Mouse (Mus musculus) hindbrain, embryonic 12.5 days (tissue): ENCODE measurements at regions not wholly inside any gene's neighbourhood (a gene's known extent, or its start where the extent isn't known, plus 50 kb on each side); places are given as distances from the start of the nearest gene placed in this dataset.

Source experiments
- ATAC-seq: fragments of 200-750 bp; cut with Nextera tagmentation; 2 replicates; pipeline ENCODE4 v1.8.0; 2017; ENCODE audit warnings: moderate TSS enrichment; ENCODE audit not compliant: low FRiP score
- H3K27ac ChIP-seq: fragments of 300-500 bp; sonication (generic); 2 replicates; pipeline ENCODE4 v1.5.1; 2016; ENCODE audit warnings: mild to moderate bottlenecking
- H3K27me3 ChIP-seq: fragments of 300-500 bp; sonication (generic); 2 replicates; pipeline ENCODE4 v1.6.1; 2016; ENCODE audit warnings: mild to moderate bottlenecking
- H3K36me3 ChIP-seq: fragments of 300-500 bp; sonication (generic); 2 replicates; pipeline ENCODE4 v1.6.1; 2016; ENCODE audit warnings: mild to moderate bottlenecking
- H3K4me1 ChIP-seq: fragments of 300-500 bp; sonication (generic); 2 replicates; pipeline ENCODE4 v1.6.1; 2016
- H3K4me2 ChIP-seq: fragments of 300-500 bp; sonication (generic); replicated peaks from 2 replicates; pipeline ENCODE4 v1.6.1; 2016; ENCODE audit warnings: mild to moderate bottlenecking
- H3K4me3 ChIP-seq: fragments of 300-500 bp; sonication (generic); 2 replicates; pipeline ENCODE4 v1.5.1; 2016; ENCODE audit warnings: mild to moderate bottlenecking
- H3K9ac ChIP-seq: fragments of 300-500 bp; sonication (generic); 2 replicates; pipeline ENCODE4 v1.6.1; 2016; ENCODE audit warnings: mild to moderate bottlenecking, moderate library complexity
- H3K9me3 ChIP-seq: fragments of 300-500 bp; sonication (generic); replicated peaks from 2 replicates; pipeline ENCODE4 v1.6.1; 2016; ENCODE audit warnings: mild to moderate bottlenecking
- WGBS: fragments of 180-500 bp; shearing (Covaris S2); methylation state at CpG from one replicate; pipeline ENCODE4 v1.1.7; 2016; 5-methylcytosine and 5-hydroxymethylcytosine counted together

DNA sequence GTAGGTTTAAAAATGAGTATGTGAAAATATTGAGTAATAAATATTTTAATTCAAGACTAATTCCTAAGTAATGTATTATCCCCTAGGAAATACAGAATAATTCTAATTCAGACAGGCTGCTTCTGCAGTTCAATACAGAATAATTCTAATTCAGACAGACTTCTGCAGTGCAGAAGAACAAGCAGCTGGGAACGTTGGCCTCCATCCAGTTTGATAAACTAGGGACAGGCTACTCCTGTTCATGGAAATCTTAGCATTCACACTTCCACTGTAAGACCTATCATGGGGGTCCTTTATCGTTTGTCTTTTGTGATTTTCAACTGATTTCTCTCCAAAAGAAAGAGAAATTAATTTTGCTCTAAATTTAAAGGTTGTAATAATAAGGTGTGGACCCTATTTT lies 319.2 kb downstream of the Kctd12 start:
- no peak overlapping the region for H3K4me3 ChIP-seq
- H3K27ac ChIP-seq = no peak overlapping the region
- no peaks in the 10 kb centered on the region for H3K4me1 ChIP-seq
- no peaks in the 10 kb centered on the region for H3K36me3 ChIP-seq
- H3K9me3 ChIP-seq = no peaks in the 10 kb centered on the region
- 72% methylated on average over 2 of the region's 2 CpGs for WGBS
- H3K27me3 ChIP-seq = no peaks in the 10 kb centered on the region
- H3K4me2 ChIP-seq = no peak overlapping the region
- no peak overlapping the region for H3K9ac ChIP-seq
- no peak for ATAC-seq

DNA sequence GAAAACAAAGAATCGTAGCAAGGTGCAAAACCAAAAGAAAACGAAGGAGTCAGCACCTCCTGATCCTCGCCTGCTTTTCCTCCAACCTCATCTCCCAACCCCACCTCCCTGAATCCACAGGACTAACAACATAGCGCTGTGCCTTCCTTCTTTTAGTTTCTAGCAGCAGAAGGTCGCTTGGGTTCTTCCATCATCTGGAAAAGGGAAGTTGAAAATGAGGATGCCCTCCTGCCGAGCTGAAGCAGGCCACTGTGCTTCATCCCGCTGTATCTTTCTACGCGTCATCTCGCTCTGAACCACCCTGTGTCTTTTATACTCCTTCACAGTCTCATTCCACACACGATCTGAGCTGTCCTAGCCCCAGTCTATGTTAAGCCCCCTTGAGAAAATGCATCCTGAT lies 322.1 kb downstream of the Kctd12 start:
- H3K27ac ChIP-seq = no peak overlapping the region
- ATAC-seq = no peak
- no peaks in the 10 kb centered on the region for H3K4me1 ChIP-seq
- no peaks in the 10 kb centered on the region for H3K27me3 ChIP-seq
- no peak overlapping the region for H3K4me2 ChIP-seq
- H3K36me3 ChIP-seq = no peaks in the 10 kb centered on the region
- H3K4me3 ChIP-seq = no peak overlapping the region
- H3K9me3 ChIP-seq = no peaks in the 10 kb centered on the region
- 80% methylated on average over 11 of the region's 11 CpGs for WGBS
- H3K9ac ChIP-seq = no peak overlapping the region

DNA sequence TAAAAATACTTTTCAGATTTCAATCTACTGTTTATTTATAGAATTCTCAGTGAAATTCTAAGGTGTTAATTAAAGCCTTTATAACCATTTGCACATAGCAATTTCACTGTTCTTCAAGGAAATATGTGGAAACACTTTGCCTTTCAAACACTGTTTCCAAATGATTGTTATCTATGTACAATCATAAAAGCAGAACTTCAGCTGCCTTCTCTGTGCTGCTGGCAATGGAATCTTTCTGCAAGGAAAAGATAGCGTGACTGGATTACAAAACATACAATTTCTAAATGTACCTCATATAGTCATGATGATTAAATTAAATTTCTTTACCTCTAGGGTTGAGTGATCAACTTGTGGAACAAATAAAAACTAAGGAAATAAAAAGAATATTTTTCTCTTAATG lies 326.2 kb downstream of the Kctd12 start:
- ATAC-seq = no peak
- Histone ChIP-seq H3K36me3 (no peaks in the 10 kb centered on the region), H3K4me1 (no peaks in the 10 kb centered on the region), H3K4me2 (no peak overlapping the region), H3K27ac (no peak overlapping the region), H3K27me3 (no peaks in the 10 kb centered on the region), H3K9ac (no peak overlapping the region), H3K9me3 (no peaks in the 10 kb centered on the region), H3K4me3 (no peak overlapping the region)
- 86% methylated on average over 1 of the region's 1 CpGs for WGBS

DNA sequence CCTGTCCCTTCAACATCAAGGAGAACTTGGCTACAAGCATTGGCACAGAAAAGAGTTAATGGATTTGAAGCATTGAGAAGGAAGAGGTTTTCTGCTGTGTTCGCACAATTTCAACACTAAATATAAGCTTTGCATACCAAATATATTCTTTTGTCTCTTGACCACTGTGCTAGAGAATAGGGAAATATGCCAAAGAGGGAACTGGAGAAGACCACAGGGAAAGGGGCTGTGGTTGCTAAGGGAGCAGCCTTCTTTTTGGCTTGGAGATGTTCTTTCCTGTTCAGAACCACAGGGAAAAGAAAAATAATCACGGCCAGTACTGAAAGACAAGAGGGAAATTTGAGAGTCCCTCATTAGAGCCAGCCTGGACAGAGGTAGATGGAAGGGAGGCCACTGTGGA lies 352.8 kb downstream of the Kctd12 start:
- no peak for ATAC-seq
- Histone ChIP-seq H3K4me1 (no peaks in the 10 kb centered on the region), H3K4me2 (no peak overlapping the region), H3K27me3 (no peaks in the 10 kb centered on the region), H3K9me3 (no peaks in the 10 kb centered on the region), H3K4me3 (no peak overlapping the region), H3K36me3 (no peaks in the 10 kb centered on the region), H3K27ac (no peak overlapping the region), H3K9ac (no peak overlapping the region)
- WGBS = 68% methylated on average over 2 of the region's 2 CpGs

DNA sequence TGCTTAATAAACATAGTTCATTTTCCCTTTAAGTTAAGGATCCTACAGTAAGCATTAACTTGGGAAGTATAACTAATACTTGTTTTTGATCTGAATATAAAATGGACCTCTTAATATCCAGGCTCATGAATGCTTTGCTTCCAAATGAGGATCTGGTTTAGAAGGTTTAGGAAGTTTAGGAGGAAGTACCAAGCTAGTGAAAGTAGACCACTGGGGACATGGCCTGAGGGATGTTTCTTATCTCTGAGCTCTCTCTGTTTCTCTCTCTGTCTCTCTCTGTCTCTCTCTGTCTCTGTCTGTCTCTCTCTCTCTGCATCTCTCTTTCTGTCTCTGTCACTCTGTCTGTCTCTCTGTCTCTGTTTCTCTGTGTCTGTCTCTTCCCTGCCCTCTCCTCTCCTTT lies 360.9 kb downstream of the Kctd12 start:
- Histone ChIP-seq H3K27me3 (no peaks in the 10 kb centered on the region), H3K4me1 (no peaks in the 10 kb centered on the region), H3K27ac (no peak overlapping the region), H3K9ac (no peak overlapping the region), H3K4me3 (no peak overlapping the region), H3K4me2 (no peak overlapping the region), H3K9me3 (no peaks in the 10 kb centered on the region), H3K36me3 (no peaks in the 10 kb centered on the region)
- no peak for ATAC-seq

DNA sequence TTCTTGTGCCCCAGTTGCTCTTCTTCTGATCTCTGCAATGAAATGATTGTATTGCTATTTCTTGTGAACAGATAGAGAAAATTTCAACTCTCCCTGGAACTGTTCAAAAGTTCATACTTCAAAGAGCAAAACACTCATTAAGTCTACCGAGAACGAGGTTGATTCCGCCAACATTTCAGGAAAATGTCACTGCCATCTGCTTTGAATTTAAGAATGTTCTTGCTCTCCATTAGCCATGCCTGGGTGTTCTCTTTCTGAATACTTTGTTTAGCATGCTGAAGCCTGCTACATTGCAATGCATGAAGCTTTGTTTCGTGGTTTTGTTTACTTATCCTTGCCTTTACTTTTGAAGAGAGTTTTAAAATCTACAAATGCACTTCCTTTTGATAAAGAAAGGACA lies 363.4 kb downstream of the Kctd12 start:
- no peak overlapping the region for H3K27ac ChIP-seq
- no peak overlapping the region for H3K9ac ChIP-seq
- no peaks in the 10 kb centered on the region for H3K9me3 ChIP-seq
- H3K36me3 ChIP-seq = no peaks in the 10 kb centered on the region
- 67% methylated on average over 4 of the region's 4 CpGs for WGBS
- no peak overlapping the region for H3K4me3 ChIP-seq
- H3K4me1 ChIP-seq = no peaks in the 10 kb centered on the region
- H3K27me3 ChIP-seq = no peaks in the 10 kb centered on the region
- ATAC-seq = no peak
- no peak overlapping the region for H3K4me2 ChIP-seq

DNA sequence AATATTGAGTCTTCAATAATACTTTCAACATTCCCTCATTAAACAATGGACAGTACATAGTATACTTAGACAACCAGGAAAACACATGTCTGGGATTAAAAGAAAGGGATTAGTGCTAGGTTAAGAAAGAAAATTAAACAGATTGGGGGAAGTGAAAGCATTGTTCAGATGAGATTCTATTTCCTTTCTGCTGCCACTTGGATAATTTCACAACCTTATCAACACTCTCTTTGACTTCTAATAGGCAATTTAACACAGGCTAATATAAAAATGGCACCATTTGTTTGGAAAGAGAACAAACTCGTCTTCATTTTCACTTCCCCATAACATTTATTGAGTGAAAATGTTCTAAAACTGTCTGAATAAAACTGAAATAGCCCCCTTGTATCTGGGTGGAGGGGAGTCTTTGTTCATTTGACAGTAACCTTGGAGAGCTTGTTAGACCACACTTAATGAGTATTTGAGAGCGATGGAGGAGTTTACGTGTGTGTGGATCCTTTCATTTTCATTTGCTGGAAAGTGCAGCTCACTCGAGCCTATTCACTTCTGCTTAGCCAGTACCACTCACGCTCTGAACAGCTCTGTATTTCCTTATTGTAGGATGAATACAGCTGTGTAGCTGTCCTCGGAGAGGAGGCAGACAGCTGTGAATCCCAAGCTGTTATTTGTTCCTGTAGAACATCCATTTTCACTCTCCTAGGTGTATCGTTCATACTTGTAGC lies 366.7 kb downstream of the Kctd12 start:
- no peak overlapping the region for H3K4me3 ChIP-seq
- H3K4me2 ChIP-seq = no peak overlapping the region
- H3K36me3 ChIP-seq = no peaks in the 10 kb centered on the region
- no peaks in the 10 kb centered on the region for H3K4me1 ChIP-seq
- no peak overlapping the region for H3K9ac ChIP-seq
- H3K27me3 ChIP-seq = no peaks in the 10 kb centered on the region
- no peaks in the 10 kb centered on the region for H3K9me3 ChIP-seq
- WGBS = 61% methylated on average over 7 of the region's 7 CpGs
- no peak for ATAC-seq
- no peak overlapping the region for H3K27ac ChIP-seq

DNA sequence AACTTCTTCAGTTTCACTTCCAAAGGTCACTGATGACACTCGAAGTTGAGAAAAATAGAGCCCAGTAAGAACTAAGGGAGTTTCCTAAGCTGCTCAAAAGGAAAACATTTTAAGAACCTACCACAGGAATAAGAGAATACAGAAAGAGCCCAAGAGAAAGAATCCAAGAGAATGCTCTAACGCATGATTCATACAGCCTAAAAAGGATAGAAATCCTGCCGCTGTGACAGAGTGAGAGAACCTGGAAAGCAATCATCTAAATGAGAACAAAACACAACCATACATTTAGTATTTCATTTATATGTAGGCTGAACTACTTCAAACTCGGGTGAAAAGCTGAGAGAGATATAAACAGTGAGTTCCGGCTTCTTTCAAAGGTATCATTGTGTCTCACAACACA lies 376.4 kb downstream of the Kctd12 start:
- H3K4me3 ChIP-seq = no peak overlapping the region
- H3K4me1 ChIP-seq = no peaks in the 10 kb centered on the region
- WGBS = 83% methylated on average over 5 of the region's 5 CpGs
- no peak overlapping the region for H3K9ac ChIP-seq
- no peak overlapping the region for H3K4me2 ChIP-seq
- no peaks in the 10 kb centered on the region for H3K36me3 ChIP-seq
- no peak for ATAC-seq
- H3K27ac ChIP-seq = no peak overlapping the region
- no peaks in the 10 kb centered on the region for H3K27me3 ChIP-seq
- no peaks in the 10 kb centered on the region for H3K9me3 ChIP-seq

DNA sequence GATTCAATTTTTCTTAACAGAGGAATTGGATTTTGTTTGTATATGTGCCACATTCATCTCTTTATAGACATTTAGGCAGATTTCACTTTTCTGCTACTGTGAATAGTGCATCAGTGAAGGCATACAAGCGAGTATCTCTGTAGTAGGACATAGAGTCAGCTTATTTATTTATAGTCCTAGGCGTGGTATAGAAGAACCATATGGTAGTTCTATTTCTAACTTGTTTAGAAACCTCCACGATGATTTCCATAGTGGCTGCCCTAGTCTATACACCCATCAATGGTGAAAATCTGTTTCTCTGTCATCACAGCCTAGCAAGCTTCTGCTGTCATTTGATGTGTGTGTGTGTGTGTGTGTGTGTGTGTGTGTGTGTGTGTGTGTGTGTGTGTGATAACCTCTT lies 387.6 kb downstream of the Kctd12 start:
- 83% methylated on average over 3 of the region's 3 CpGs for WGBS
- H3K27ac ChIP-seq = no peak overlapping the region
- no peaks in the 10 kb centered on the region for H3K36me3 ChIP-seq
- ATAC-seq = no peak
- H3K4me2 ChIP-seq = no peak overlapping the region
- no peaks in the 10 kb centered on the region for H3K27me3 ChIP-seq
- H3K9me3 ChIP-seq = no peaks in the 10 kb centered on the region
- no peak overlapping the region for H3K4me3 ChIP-seq
- H3K4me1 ChIP-seq = no peaks in the 10 kb centered on the region
- H3K9ac ChIP-seq = no peak overlapping the region

DNA sequence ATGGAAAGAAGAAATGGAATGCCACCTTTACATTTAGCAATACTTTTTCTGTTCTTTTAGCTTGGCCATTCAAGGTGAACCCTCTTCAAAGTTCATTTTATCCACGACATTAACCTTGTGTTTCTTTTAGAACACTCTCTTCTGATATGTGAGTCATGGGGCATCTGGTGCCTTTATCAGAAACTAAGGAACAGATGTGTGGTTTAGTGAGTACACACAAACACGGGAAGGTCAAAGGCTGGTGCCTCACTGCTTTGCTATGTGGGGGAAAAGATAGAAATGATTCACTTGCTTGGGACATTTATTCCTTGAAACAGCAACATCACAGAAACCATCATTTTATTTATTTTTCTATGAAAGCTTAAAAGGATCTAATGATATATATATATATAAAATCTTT lies 428.7 kb downstream of the Kctd12 start:
- Histone ChIP-seq H3K36me3 (no peaks in the 10 kb centered on the region), H3K9me3 (no peaks in the 10 kb centered on the region), H3K9ac (no peak overlapping the region), H3K4me3 (no peak overlapping the region), H3K4me1 (no peaks in the 10 kb centered on the region), H3K27ac (no peak overlapping the region), H3K4me2 (no peak overlapping the region), H3K27me3 (no peaks in the 10 kb centered on the region)
- 61% methylated on average over 2 of the region's 2 CpGs for WGBS
- no peak for ATAC-seq

DNA sequence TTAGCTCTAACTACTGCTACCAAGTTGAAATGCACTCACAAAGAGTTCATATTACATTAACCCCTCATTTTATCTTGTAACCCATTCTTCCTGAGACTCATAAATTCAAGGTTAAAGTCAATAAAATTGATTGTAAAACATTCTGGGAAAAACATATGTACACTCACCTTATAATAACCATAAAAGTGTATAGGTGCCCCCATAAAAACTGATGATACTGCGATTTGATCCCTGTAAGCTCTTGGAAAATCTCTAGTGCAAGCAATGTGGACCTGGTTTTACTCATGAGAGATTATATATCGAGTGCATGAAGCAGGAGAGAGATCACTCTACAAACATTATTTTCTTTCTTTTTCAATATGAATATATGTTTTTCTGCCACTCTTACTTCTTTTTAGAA lies 429.8 kb downstream of the Kctd12 start:
- WGBS = 89% methylated on average over 2 of the region's 2 CpGs
- Histone ChIP-seq H3K27ac (no peak overlapping the region), H3K4me2 (no peak overlapping the region), H3K9me3 (no peaks in the 10 kb centered on the region), H3K27me3 (no peaks in the 10 kb centered on the region), H3K9ac (no peak overlapping the region), H3K4me3 (no peak overlapping the region), H3K36me3 (no peaks in the 10 kb centered on the region), H3K4me1 (no peaks in the 10 kb centered on the region)
- ATAC-seq = no peak

DNA sequence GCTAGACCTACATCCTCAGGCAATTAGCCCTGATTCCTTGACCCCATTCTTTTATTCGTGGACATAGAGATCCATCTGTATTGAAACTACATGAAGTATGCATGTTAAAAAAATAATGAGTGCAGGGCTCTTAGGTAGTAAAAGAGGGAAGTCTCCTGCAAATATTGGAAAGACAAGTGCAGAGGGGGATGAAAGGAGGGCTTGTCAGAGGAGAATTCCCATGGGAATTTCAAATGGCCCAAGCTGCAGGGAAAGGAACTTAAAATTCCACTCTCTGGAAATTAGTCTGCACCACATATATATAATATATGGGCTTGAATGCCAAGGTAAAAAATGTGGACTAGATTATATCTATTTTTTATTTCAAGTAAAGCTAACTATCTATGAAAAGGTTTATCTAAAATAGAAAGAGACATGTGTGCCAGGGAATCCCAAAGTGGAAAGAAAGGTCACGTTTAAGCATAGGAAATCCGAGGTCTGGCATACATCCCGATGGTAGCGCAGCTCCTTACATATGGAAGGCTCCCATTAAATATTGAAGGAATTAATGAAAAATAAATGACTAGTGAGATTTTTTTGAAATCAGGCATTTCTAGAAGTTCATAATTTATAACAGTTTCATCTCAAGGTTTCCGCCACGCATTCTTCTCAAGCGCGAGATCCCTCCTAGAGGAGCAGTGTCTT lies 457.4 kb downstream of the Kctd12 start:
- H3K36me3 ChIP-seq = no peaks in the 10 kb centered on the region
- H3K27ac ChIP-seq = no peak overlapping the region
- no peaks in the 10 kb centered on the region for H3K9me3 ChIP-seq
- H3K4me3 ChIP-seq = no peak overlapping the region
- no peak overlapping the region for H3K4me2 ChIP-seq
- H3K4me1 ChIP-seq = no peaks in the 10 kb centered on the region
- H3K9ac ChIP-seq = no peak overlapping the region
- ATAC-seq = no peak
- WGBS = 84% methylated on average over 9 of the region's 9 CpGs
- no peaks in the 10 kb centered on the region for H3K27me3 ChIP-seq

DNA sequence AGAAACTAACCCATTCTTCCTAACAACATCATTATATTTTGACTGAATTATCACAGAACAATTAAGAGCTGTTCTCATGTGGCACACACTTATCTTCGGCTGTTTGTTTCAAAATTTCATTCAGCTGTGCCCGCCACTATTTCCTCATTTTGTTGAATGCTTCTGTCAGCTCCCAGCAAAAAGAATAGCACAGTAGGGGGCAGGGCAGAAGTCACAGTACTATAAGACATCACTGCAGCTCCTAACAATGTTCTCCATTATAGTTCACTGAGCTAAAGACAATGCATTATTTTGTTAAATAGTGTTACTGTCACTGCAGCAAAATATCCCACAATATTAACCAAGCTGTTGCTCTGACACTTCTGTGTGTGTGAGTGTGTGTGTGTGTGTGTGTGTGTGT lies 465.7 kb downstream of the Kctd12 start:
- Histone ChIP-seq H3K9me3 (no peaks in the 10 kb centered on the region), H3K4me3 (no peak overlapping the region), H3K4me2 (no peak overlapping the region), H3K27ac (no peak overlapping the region), H3K36me3 (no peaks in the 10 kb centered on the region), H3K4me1 (peaks cover 3% of the 10 kb centered on the region), H3K27me3 (no peaks in the 10 kb centered on the region), H3K9ac (no peak overlapping the region)
- peak; percentile 69 for ATAC-seq
- WGBS = 1% methylated on average over 2 of the region's 2 CpGs
